Mouse (Mus musculus): ENCODE results near the gene Htr6. TPM values are rescaled to one million over a fixed set of nuclear protein-coding genes. Genes with fewer than 3 reads are reported as not detected.
A peak's percentile ranks its signal among the peaks of the same experiment; 100 is the strongest.

Htr6 gene
- total RNA-seq, 2 experiments from 2014 or later: not detected

DNA sequence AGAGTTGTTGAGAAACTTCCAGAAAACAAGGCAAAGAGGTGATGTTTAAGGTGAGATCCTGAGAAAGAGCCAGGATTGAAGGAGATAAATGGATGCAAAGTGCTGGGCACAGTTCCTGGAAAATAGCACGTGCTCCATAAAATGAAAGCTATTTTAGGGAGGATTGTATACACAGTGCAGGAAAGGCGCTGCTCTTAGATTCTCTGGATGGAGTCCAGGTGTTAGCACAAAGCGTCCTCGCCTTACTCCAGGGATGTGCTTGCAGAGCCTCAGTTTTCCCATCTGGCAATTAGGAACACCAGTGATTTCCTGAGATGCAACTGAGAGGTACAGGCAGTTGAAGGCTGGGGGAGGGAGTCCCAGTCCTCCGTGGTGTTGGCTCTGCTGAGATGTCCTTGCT lies 20.8 kb upstream of the Htr6 start:
- no peak for DNase-seq
- Histone ChIP-seq H3K4me3 (no peak overlapping the region), H3K27ac (no peak overlapping the region)
- intact Hi-C loops (cut with DNase I): no loop called here
- no peak for TF ChIP-seq CTCF (IDR thresholded peaks at IDR 0.05)

DNA sequence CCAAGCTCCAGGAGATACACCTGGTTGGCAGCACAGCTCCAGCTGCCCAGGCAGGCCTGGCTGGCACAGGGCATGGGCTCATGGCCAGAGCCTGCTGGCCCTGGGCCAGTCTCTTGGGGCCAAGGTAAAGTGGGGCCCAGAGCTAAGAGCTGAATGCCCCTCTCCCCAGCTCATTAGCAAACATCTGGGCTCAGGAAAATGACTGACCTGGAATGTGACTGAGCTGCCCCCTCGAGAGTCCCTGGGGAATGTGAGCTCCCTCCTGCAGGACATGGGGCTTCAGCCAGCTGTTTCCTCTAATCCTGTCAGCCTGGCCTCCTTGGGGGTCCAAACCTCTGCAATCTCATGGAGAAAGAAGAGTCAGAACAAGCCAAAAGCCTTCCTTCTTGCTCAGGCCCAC lies 20.0 kb upstream of the Htr6 start:
- intact Hi-C loops (cut with DNase I): no loop called here
- no peak overlapping the region for H3K4me3 ChIP-seq
- H3K27ac ChIP-seq: no peak overlapping the region
- no peak for TF ChIP-seq CTCF (IDR thresholded peaks at IDR 0.05)
- no peak for DNase-seq

DNA sequence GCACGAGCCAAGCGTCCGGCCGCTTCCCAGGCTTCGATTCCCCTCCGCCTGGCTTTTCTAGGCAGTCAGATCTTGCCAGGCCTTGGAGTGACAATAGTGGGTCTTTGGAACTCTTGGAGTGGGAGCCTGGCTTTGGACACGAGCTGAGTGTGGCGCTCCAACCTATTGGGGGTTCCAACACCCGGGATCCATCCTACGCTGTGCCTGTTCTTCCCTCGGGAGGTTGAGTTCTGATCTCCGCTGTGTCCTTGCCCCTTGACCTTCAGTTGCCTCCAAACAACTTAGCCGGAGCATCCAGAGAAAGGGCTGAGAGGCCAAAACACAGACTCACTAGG lies 17.8 kb upstream of the Htr6 start:
- DNase-seq: no peak

DNA sequence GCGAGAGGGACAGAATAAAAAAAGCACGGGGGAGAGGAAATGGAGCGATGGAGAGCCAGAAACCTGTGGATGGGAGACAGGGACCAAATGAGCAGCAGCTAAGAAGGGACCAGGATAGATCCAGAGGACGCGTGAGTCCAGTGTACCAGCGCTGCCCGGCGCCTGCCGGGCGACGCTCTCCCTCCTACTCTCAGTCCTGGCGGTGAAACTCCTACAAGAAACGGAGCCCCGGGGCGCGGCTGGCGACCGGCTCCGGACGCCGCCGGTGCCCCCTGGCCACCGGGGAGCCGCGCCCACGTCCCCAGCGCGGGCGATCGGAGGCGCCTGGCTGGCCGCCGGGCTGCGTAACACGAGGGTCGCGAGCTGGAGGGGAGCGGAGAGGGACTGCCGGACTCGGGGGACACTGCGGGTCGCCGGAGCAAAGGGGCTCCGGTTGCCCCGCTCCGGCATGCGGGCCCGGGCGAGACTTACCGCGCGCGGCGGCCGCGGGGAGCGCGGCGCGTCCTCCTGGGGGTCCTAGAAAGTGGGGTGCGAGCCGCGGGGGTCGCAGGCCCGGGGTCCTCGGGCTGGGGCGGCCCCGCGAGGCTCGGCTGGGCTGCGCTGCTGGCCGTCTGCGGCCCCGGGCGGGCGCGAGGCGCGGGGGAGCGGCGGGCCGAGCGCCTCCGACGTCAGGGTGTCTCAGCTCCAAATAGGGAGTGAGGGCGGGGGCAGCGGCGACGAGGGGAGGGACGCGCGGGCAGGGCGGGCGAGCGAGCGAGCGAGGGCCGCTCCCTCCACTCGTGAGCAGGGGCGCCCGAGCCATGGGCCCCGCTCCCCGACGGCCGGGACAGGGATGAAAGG lies 17.2 kb upstream of the Htr6 start, which contains the start of gene Nbl1:
TSS of gene Nbl1 (minus strand) at position 638 of the 840 bp plus-strand sequence.
- DNase-seq: peak; percentile 87
- TF ChIP-seq CTCF (IDR thresholded peaks at IDR 0.05): no peak
- Histone ChIP-seq H3K27ac (peak within 1 kb of the TSS; percentile 91), H3K4me3 (peak within 1 kb of the TSS; percentile 94)
- intact Hi-C loops (cut with DNase I): no loop called here

More for the DNA sequence above, 17.8 kb upstream of the Htr6 start:
- Histone ChIP-seq H3K27ac (peak overlapping the region; percentile 91), H3K4me3 (peak overlapping the region; percentile 94)
- no peak for TF ChIP-seq CTCF (IDR thresholded peaks at IDR 0.05)
- intact Hi-C loops (cut with DNase I): no loop called here

DNA sequence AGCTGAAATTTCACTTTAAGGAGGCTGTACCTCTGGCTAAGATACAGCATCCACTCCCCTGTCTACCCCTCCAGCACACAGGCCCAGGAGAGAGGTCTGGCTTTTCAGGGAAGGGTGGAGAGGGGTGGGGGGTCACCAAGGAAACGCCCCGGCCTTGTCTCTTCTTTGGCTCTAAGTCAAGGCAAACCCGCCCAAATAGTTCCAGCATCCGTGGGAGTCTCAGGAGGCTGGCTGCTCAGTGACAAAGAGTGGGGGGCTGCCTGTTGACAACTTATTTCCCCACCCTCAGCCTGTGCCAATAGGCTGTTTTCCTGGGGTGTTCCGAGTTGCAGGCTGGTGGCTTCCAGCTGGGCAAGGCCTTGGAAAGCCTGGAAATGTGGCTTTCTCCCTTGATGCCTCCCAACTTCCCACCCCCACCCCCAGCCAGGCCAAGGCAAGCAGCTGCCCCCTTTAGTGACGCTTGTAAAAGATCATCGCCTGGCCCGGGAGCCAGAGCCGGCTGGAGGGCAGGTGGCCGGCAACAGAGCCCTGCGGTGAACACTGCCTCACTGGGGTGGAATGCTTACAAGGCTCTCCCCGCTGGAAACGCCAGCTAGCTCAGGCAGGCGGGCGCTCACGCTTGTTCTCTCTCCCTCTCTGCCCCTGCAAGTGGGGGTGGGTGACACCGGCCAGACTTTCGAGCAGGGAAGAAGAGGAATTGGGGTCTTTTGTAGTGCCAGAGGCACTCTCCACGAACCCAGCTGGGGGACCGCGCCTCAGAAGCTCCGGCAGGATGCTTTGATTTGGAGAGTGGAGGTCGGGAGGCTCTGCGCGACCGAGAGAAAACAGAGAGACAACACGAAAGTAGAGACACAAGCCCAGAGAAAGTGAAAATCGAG lies 16.3 kb upstream of the Htr6 start:
- intact Hi-C loops (cut with DNase I): no loop called here
- peak; percentile 74 for DNase-seq

DNA sequence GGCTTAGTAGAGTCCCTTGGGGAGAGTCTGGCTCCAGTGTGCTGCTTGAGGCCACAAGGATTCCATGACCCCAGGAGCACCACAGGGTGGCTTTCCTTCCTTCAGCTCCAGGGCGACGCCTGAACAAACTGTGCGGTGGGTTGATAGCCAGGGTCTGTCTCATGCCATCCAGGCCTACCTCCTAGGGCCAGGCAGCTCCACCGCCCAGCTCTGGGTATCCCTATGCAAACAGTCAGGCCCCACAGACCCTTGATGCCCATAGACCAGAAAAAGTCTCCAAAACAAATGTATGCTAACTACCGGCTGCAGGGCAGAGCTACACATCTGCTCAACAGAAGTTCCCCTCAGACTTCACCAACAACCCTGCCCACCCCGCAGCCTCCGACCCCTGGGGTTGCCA lies 15.7 kb upstream of the Htr6 start:
- H3K4me3 ChIP-seq: peak overlapping the region; percentile 94
- intact Hi-C loops (cut with DNase I): no loop called here
- no peak for DNase-seq
- H3K27ac ChIP-seq: peak overlapping the region; percentile 91
- no peak for TF ChIP-seq CTCF (IDR thresholded peaks at IDR 0.05)

More for the DNA sequence above, 16.3 kb upstream of the Htr6 start:
- no peak for TF ChIP-seq CTCF (IDR thresholded peaks at IDR 0.05)
- Histone ChIP-seq H3K4me3 (peak overlapping the region; percentile 94), H3K27ac (peak overlapping the region; percentile 91)

DNA sequence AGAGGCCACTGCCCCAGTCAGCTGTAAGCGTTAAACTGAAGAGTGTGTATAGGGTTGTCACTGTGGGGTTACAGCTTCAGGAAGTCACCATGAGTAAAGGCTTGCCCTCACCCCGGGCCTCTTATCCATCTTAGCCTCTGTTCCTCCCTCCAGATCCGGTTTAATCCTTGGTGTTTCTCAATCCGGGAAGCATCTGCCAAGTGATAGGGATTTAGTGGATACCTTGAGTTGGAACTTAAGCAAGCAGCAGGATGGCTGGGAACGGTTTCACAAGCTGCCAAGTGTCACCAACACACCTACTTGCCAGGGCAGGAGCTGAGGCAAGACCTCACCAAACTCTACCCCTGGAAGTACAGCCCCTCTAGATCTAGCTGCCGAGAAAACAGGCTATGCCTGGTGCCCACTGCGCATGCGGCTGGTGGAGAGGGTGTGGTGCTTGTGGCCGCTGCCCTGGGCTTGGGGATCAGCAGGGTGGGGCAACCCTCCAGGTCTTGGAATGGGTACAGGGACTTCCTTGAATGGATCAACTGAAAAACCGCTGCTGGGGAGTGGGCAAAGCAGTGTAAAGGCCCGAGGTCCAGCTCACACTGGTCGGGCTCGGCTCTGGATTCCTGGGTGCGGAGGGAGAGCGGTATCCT lies 15.1 kb upstream of the Htr6 start:
- H3K4me3 ChIP-seq: peak overlapping the region; percentile 94
- no peak for TF ChIP-seq CTCF (IDR thresholded peaks at IDR 0.05)
- intact Hi-C loops (cut with DNase I): no loop called here
- peak; percentile 66 for DNase-seq
- peak overlapping the region; percentile 91 for H3K27ac ChIP-seq

DNA sequence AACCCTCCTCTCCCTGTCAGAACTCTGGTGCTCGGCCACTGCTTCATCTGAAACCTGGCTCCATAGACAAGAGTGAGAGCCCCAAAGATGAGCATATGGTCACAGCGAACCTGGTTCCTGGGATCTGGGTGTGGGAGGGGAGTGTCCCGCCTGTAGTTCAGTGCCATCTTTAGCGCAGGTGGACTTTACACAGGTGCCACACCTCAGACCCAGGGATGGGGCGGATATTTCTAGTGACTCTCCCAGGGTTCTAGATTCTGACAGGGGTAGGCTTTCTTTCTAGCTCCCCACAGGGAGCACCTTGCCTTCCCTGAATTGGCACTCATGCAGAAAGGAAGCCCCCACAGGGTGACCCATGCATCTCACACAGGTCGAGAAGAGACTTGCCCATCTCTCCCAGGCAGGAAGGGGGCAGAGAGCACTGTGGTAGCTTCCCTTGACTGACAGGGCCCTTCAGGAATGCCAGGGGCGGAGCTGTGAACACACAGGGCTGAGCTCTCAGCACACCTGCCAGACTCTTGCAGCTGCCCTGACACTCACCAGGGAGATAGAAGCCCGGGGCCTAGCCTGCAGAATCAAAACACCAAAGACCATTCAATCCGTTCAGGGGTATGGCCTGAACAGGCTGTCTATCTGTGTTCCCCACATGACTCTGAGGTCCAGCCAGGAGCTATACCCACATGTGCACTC lies 13.8 kb upstream of the Htr6 start:
- peak overlapping the region; percentile 91 for H3K27ac ChIP-seq
- DNase-seq: no peak
- no peak for TF ChIP-seq CTCF (IDR thresholded peaks at IDR 0.05)
- peak overlapping the region; percentile 26 for H3K4me3 ChIP-seq
- intact Hi-C loops (cut with DNase I): loop anchor here (5.0 kb wide), 3 partner anchors 38 to 248 kb away; no protein-coding TSS in a partner anchor

DNA sequence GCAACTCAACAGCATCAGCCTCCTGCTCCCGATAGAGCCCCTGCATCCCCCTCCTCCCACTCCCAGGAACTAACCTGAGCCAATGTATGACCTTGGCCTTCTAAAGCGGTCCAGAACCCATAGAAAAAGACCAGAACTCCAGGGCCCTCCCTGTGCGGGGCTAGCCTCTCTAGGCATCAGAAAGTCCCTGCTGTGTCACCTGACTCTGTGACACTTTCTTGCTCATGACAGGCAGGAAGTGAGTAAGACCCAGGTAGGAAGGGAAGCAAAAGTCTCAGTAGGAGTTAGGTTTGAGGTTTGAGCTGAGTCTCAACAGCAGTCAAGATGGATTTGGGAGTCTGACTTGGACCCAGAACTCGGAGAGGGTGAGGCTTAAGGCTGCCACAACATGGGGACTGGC lies 11.6 kb upstream of the Htr6 start:
- H3K27ac ChIP-seq: peak overlapping the region; percentile 91
- no peak for DNase-seq
- no peak overlapping the region for H3K4me3 ChIP-seq
- intact Hi-C loops (cut with DNase I): loop anchor here (2.0 to 5.0 kb wide), 4 partner anchors 40 to 250 kb away; no protein-coding TSS in a partner anchor
- no peak for TF ChIP-seq CTCF (IDR thresholded peaks at IDR 0.05)

DNA sequence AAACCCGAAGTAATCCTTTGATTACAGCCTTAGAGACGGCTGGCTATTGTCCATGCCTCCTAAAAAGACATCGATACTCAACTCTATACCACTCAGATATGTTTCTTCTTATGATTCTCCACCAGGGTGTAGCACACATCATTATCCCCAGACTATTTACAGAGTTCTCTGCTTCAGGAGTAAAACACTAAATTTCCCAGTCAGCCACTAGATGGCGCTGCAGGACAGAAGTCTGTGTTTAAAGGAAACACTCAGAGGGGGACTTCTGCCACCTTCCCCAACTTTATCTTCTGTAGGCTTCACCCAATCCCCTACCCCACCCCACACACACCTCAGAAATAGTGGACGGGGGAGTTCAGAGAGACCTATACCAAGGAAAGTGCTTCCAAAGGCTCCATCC lies 10.7 kb upstream of the Htr6 start:
- Histone ChIP-seq H3K4me3 (no peak overlapping the region), H3K27ac (no peak overlapping the region)
- intact Hi-C loops (cut with DNase I): loop anchor here (2.0 to 5.0 kb wide), 4 partner anchors 41 to 251 kb away; no protein-coding TSS in a partner anchor
- TF ChIP-seq CTCF (IDR thresholded peaks at IDR 0.05): peak; percentile 96
- peak; percentile 85 for DNase-seq

DNA sequence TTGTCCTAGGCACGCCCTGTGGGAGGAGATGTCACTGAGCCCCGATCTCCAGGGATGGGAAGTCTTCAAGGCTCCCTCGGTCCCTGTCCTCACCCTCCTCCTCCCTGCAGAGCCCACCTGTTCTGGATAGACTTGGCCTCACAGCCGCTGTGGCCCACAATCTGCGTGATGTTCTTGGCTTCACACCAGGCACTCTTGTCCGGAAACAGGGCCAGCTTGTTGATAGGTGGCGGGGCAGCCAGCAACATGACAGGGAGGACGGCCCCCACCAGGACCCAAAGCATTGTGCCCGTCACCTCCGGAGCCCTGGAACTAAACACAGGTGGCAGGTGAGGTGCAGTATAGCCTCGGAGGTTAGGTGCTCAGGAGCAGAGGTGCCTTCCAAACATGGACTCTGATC lies 10.0 kb upstream of the Htr6 start:
- intact Hi-C loops (cut with DNase I): loop anchor here (5.0 kb wide), 3 partner anchors 42 to 252 kb away; no protein-coding TSS in a partner anchor
- no peak for DNase-seq
- Histone ChIP-seq H3K27ac (no peak overlapping the region), H3K4me3 (no peak overlapping the region)
- no peak for TF ChIP-seq CTCF (IDR thresholded peaks at IDR 0.05)
